Mouse (Mus musculus): Measurements from ENCODE around the gene Itpripl2. TPM values are rescaled to one million over a fixed set of nuclear protein-coding genes. Genes with fewer than 3 reads are reported as not detected.

Gene Itpripl2
- polyA plus RNA-seq, 1 experiment from 2014 or later = 7.4 TPM

Other genes with a start within 250 kb of the Itpripl2 start
- gene Smg1, start 248.3 kb downstream of the Itpripl2 start, polyA plus RNA-seq (2015; fragmentation: Nextera tagmentation; extraction: Ambion mirVana) = 18.6 and 21.8 TPM in 2 replicates
- 2.8 and 3.4 TPM in 2 replicates for gene Syt17, start 43.8 kb downstream of the Itpripl2 start, polyA plus RNA-seq (2015; fragmentation: Nextera tagmentation; extraction: Ambion mirVana)
- gene Coq7, start 41.4 kb upstream of the Itpripl2 start, polyA plus RNA-seq (2015; fragmentation: Nextera tagmentation; extraction: Ambion mirVana) = 115 and 130 TPM in 2 replicates
- gene Tmc7, start 92.8 kb upstream of the Itpripl2 start, polyA plus RNA-seq (2015; fragmentation: Nextera tagmentation; extraction: Ambion mirVana) = 2.3 TPM in 2 replicates
- gene Tmc5, start 105.3 kb upstream of the Itpripl2 start, polyA plus RNA-seq (2015; fragmentation: Nextera tagmentation; extraction: Ambion mirVana) = 0.21 TPM in 1 of 2 replicates, not detected in the other
- gene Gde1, start 213.8 kb upstream of the Itpripl2 start, polyA plus RNA-seq (2015; fragmentation: Nextera tagmentation; extraction: Ambion mirVana) = 122 and 128 TPM in 2 replicates
- 18.4 and 20.3 TPM in 2 replicates for gene Ccp110, start 220.6 kb upstream of the Itpripl2 start, polyA plus RNA-seq (2015; fragmentation: Nextera tagmentation; extraction: Ambion mirVana)
- gene Vps35l, start 248.3 kb upstream of the Itpripl2 start, polyA plus RNA-seq (2015; fragmentation: Nextera tagmentation; extraction: Ambion mirVana) = 63.6 and 64.5 TPM in 2 replicates